Mouse (Mus musculus): ENCODE measurements around the gene Rpl36-ps4. TPM values are rescaled to one million over a fixed set of nuclear protein-coding genes. Genes with fewer than 3 reads are reported as not detected.
"Not testable (repeated sequence)": the region's sequence is repeated elsewhere in the genome, so short reads cannot be mapped to it uniquely, and the experiment has no call there.

Rpl36-ps4 gene
- total RNA-seq, 1 experiment from 2014 or later: not detected

DNA sequence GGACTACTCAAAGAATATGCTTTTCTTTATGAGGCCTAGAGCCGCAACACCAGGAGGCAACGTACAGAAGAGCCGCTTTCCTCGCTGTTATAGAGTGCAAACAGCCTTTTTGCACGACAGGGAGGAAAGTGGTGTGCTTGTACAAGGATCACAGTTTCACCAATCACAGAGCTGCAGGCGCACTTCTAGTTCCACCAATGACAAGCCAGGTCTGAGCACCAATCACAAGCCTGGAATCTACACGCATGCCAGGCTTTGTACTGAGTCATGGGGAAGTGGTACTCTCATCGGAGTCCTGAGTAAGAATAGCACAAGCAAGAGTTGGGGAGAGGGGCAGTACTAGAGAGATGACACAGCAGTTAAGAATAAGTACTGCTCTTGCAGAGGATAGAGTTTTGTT is 14.0 kb downstream of the Rpl36-ps4 start:
- ATAC-seq (replicated peaks; ENCODE audit: low read depth, poor library complexity, severe bottlenecking): no peak

DNA sequence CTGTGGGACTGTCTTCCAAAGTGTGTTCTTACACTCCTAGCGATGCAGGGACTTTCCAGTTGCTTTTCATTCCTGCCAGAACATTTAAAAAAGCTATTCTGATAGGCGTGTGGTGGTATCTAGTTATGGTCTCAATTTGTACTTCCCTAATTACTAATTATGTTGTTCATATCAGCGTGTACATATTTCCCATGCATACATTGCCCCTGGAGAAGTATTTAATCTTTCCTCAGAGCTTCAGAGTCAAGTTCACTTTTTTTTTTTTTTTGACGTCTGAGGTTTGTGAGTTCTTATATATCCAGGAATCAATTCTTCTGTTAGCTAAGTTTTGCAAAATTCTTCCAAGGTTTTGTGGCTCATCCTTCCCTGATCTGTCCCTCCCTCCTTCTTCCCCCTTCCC is 15.4 kb downstream of the Rpl36-ps4 start:
- no peak for ATAC-seq (replicated peaks; ENCODE audit: low read depth, poor library complexity, severe bottlenecking)

- peak; percentile 100 for ATAC-seq (replicated peaks; ENCODE audit: low read depth, poor library complexity, severe bottlenecking)
These were observed 28.3 kb downstream of the Rpl36-ps4 start for GRCm38 (mm10) chr17:87948965-87949584.

GRCm38 (mm10) chr17:87954618-87955124 is 33.9 kb downstream of the Rpl36-ps4 start:
- not testable (repeated sequence) for ATAC-seq (replicated peaks; ENCODE audit: low read depth, poor library complexity, severe bottlenecking)

- ATAC-seq (replicated peaks; ENCODE audit: low read depth, poor library complexity, severe bottlenecking): no peak
These were observed 36.5 kb downstream of the Rpl36-ps4 start for GRCm38 (mm10) chr17:87957096-87957840.

DNA sequence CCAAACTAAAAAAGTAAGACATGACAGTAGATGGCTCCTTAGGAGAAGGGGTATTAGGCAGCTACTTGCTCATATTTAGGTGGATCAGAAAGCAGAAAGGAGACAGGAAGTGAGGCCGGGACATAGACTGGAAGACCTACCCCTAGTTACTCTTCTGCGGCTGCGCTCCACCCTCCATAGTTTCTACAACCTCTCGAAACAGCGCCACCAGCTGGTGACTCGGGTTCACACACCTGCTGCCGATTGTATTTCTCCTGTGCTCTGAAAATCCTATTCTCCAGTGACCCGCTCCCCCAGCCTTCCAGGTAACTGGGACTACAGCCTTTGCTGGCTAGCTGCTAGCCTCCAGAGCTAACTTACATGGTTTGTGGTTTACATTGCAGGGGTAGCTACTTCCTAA is 37.5 kb downstream of the Rpl36-ps4 start:
- ATAC-seq (replicated peaks; ENCODE audit: low read depth, poor library complexity, severe bottlenecking): no peak

- not testable (repeated sequence) for ATAC-seq (replicated peaks; ENCODE audit: low read depth, poor library complexity, severe bottlenecking)
These were observed 38.6 kb downstream of the Rpl36-ps4 start for GRCm38 (mm10) chr17:87959406-87959805.

GRCm38 (mm10) chr17:87959931-87960330 is 39.2 kb downstream of the Rpl36-ps4 start:
- not testable (repeated sequence) for ATAC-seq (replicated peaks; ENCODE audit: low read depth, poor library complexity, severe bottlenecking)

DNA sequence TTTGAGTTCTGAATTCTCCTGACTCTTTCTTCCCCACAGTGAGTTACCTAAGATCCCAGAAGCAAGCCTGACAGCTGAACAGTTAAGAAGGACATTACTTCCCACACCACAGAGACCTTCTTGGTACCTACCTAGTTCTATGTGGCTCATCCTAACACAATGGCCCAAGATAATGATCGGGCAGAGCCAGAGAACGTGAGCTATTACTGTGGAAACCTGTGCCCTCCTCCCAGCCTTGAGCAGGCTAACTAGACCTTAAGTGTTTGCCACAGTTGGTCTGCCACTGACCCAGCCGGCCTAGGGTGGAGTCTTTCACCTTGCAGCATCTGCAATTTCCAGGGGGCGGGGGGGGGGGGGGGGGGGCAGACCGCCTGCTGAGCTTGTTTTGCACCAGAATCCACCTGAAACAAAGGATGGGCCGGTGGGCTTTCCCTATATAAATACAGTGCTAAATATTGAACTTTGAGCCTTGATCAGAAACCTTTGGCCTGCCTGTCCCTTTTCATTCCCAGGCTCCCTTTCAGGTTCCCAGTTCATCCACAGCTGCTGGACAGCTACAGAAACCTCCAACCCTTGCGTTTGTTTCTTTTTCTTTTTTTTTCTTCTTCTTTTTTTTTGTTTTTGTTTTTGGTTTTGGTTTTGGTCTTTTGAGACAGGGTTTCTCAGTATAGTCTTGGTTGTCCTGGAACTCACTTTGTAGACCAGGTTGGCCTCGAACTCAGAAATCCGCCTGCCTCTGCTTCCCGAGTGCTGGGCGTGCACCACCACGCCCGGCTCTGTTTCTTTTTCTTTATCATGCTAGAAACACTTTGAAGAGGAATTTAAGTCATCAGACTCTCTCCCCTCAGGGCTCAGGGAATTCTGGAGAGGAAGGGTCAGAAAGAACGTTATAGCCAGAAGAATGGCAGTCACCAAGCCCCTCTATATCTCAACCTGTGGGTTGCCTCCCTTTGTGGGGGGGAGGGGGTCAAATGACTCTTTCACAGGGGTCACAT is 42.6 kb downstream of the Rpl36-ps4 start:
- no peak for ATAC-seq (replicated peaks; ENCODE audit: low read depth, poor library complexity, severe bottlenecking)

DNA sequence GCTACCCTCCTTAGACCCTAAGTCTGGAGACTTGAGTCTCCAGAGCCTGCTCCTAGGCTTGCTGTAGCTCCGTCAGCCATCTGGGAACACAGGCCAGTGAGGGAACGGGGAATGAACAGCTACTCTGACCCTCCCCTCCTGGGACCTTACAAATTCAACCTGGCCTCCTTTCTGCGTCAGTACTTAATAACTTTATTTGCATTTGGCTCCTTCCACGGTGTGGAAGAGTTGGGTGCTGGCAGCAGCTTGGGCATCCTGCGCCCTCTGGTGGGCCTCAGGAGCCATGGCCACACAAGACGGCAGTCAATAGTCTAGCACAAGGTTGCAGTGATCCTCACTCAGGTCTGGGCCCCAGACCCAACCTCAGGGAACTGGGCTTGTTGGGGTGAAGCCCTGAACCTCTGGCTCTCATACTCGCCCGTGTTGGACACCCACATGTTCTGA is 47.7 kb downstream of the Rpl36-ps4 start:
- peak; percentile 100 for ATAC-seq (replicated peaks; ENCODE audit: low read depth, poor library complexity, severe bottlenecking)

Other genes starting within 250 kb of the Rpl36-ps4 start
- 124 and 131 TPM in 2 replicates for gene Msh2, start 248.6 kb upstream of the Rpl36-ps4 start, total RNA-seq (2017)
- 2.0 and 2.3 TPM in 2 replicates for gene Kcnk12, start 123.0 kb upstream of the Rpl36-ps4 start, total RNA-seq (2017)
- 120 and 126 TPM in 2 replicates for gene Msh6, start 54.1 kb downstream of the Rpl36-ps4 start, total RNA-seq (2017)
- 34.2 and 39.1 TPM in 2 replicates for gene Fbxo11, start 144.3 kb downstream of the Rpl36-ps4 start, total RNA-seq (2017)